ENCODE assay signal across 24 mouse cellular contexts in genomic region chr11:57811006-57811405, GRCm38 (mm10). TPM values are rescaled to one million over a fixed set of nuclear protein-coding genes. Genes with fewer than 3 reads are reported as not detected.
A peak's percentile ranks its signal among the peaks of the same experiment; 100 is the strongest.
DNase-seq lines count a peak whose midpoint lies in the region; ATAC-seq lines count a peak whose summit lies in the region.
"Had no signal": no experiment of that assay in that cellular context is flagged by ENCODE, and none has a peak within 500 bp of the region (broad histone marks: within the 10 kb centered on the region; RNA-seq: fewer than 3 reads in every experiment).

No protein-coding gene starts in this region.

- 92% methylated on average over 7 of the region's 7 CpGs for WGBS in midbrain, embryonic 11.5 days
- 88% methylated on average over 7 of the region's 7 CpGs for WGBS in midbrain, embryonic 14.5 days

- no peaks in the 10 kb centered on the region for H3K27me3 ChIP-seq in midbrain, embryonic 11.5 days (ENCODE audit: control insufficient read depth, insufficient read depth, low read length)
- H3K27me3 ChIP-seq in midbrain, embryonic 14.5 days (ENCODE audit: control insufficient read depth, insufficient read depth, low read length): no peaks in the 10 kb centered on the region
- H3K27me3 ChIP-seq: forebrain, embryonic 13.5 days; heart, embryonic 13.5 days; hindbrain, embryonic 12.5 days; hindbrain, embryonic 15.5 days had no signal

- no peak overlapping the region for H3K9ac ChIP-seq in midbrain, embryonic 11.5 days (ENCODE audit: low read length)
- no peak overlapping the region for H3K9ac ChIP-seq in midbrain, embryonic 14.5 days (replicated peaks; ENCODE audit: low read length)
- H3K9ac ChIP-seq: forebrain, embryonic 13.5 days; heart, embryonic 13.5 days; hindbrain, embryonic 12.5 days; hindbrain, embryonic 15.5 days had no signal

- peaks cover 2% of the 10 kb centered on the region; the same call in 1 of the 2 replicates for H3K36me3 ChIP-seq in midbrain, embryonic 11.5 days (ENCODE audit: control insufficient read depth, insufficient read depth, low read length)
- H3K36me3 ChIP-seq in midbrain, embryonic 14.5 days (ENCODE audit: control insufficient read depth, insufficient read depth, low read length): peaks cover 44% of the 10 kb centered on the region

- DNase-seq in heart, adult 11 months: peak; percentile 88
- no peak for DNase-seq in heart, postnatal 14 days
- DNase-seq in midbrain, embryonic 11.5 days (ENCODE audit: low spot score, missing footprints): peak; percentile 51
- DNase-seq in midbrain, embryonic 14.5 days: no peak
- DNase-seq in gastrocnemius, postnatal 14 days: peak; percentile 67
- DNase-seq in skeletal muscle tissue, adult 2 months (ENCODE audit: low read depth, low spot score): peak; percentile 64
- no peak for DNase-seq in urinary bladder, postnatal 36 days (ENCODE audit: low spot score in 2 of 2)
- DNase-seq in adrenal gland, adult 2 months: no peak
- DNase-seq: adrenal gland, postnatal 10 days; cerebellum, adult 11 months; cerebellum, adult 2 months; heart, adult 2 months had no signal

- no peak overlapping the region for H3K27ac ChIP-seq in midbrain, embryonic 11.5 days (ENCODE audit: low read depth, low read length)
- no peak overlapping the region for H3K27ac ChIP-seq in midbrain, embryonic 14.5 days (replicated peaks; ENCODE audit: low read depth, low read length)
- H3K27ac ChIP-seq: forebrain, embryonic 10.5 days; forebrain, embryonic 13.5 days; heart, adult 2 months; heart, embryonic 10.5 days; heart, embryonic 13.5 days; hindbrain, embryonic 12.5 days; hindbrain, embryonic 15.5 days had no signal

- H3K4me2 ChIP-seq in midbrain, embryonic 11.5 days: no peak overlapping the region
- no peak overlapping the region for H3K4me2 ChIP-seq in midbrain, embryonic 14.5 days (ENCODE audit: low read length)
- H3K4me2 ChIP-seq: forebrain, embryonic 13.5 days; heart, embryonic 13.5 days; hindbrain, embryonic 12.5 days; hindbrain, embryonic 15.5 days had no signal

- H3K9me3 ChIP-seq in midbrain, embryonic 11.5 days (ENCODE audit: control insufficient read depth, low read length): no peaks in the 10 kb centered on the region
- H3K9me3 ChIP-seq in midbrain, embryonic 14.5 days (ENCODE audit: control insufficient read depth, low read length): no peaks in the 10 kb centered on the region
- H3K9me3 ChIP-seq: forebrain, embryonic 10.5 days; forebrain, embryonic 13.5 days; heart, embryonic 10.5 days; heart, embryonic 13.5 days; hindbrain, embryonic 12.5 days; hindbrain, embryonic 15.5 days had no signal

- intact Hi-C loops in heart, postnatal 14 days (cut with DNase I): no loop called here
- intact Hi-C loops in gastrocnemius, postnatal 14 days (cut with DNase I; ENCODE audit: low total_unique reads): no loop called here

- no peak overlapping the region for H3K4me3 ChIP-seq in midbrain, embryonic 11.5 days (ENCODE audit: low read depth, low read length)
- H3K4me3 ChIP-seq in midbrain, embryonic 14.5 days (replicated peaks; ENCODE audit: low read depth, low read length): no peak overlapping the region
- H3K4me3 ChIP-seq: forebrain, embryonic 10.5 days; forebrain, embryonic 13.5 days; heart, adult 2 months; heart, embryonic 10.5 days; heart, embryonic 13.5 days; hindbrain, embryonic 12.5 days; hindbrain, embryonic 15.5 days had no signal

- ATAC-seq in midbrain, embryonic 11.5 days (ENCODE audit: low FRiP score): no peak
- ATAC-seq in midbrain, embryonic 14.5 days (ENCODE audit: low FRiP score, low TSS enrichment): no peak
- ATAC-seq: activated CD4-positive, CD25-positive, alpha-beta regulatory T cell, adult 4 months; forebrain, embryonic 13.5 days; forebrain, embryonic 16.5 days; intestine, postnatal 0 days had no signal

- no peaks in the 10 kb centered on the region for H3K4me1 ChIP-seq in midbrain, embryonic 11.5 days (ENCODE audit: control insufficient read depth, insufficient read depth, low read length)
- no peaks in the 10 kb centered on the region for H3K4me1 ChIP-seq in midbrain, embryonic 14.5 days (ENCODE audit: control insufficient read depth, insufficient read depth, low read length)
- H3K4me1 ChIP-seq: forebrain, embryonic 10.5 days; forebrain, embryonic 13.5 days; hindbrain, embryonic 15.5 days had no signal

RNA-seq across cellular contexts. Expression of gene Sap30l, which starts 9.6 kb away (rescaled TPM):
- total RNA-seq in heart, postnatal 14 days (2021): 10 to 100 TPM; 34.3 to 35.6 TPM
- 14.5 and 14.7 TPM in 2 replicates for polyA plus RNA-seq in midbrain, embryonic 11.5 days (2014; fragmentation: Nextera tagmentation; extraction: Ambion mirVana)
- polyA plus RNA-seq in midbrain, embryonic 14.5 days (2014; fragmentation: Nextera tagmentation; extraction: Ambion mirVana): 12.0 and 13.1 TPM in 2 replicates
- 10 to 100 TPM; 22.9 to 24.5 TPM for total RNA-seq in gastrocnemius, postnatal 14 days (2021)
- 10 to 100 TPM; 55.8 to 55.9 TPM for total RNA-seq in adrenal gland, adult 2 months (2021)
- 77.8 and 86.8 TPM in 2 replicates for polyA plus RNA-seq in adrenal gland, adult 2 months (2012; rRNA removed)

RNA-seq across cellular contexts. Expression of gene Hand1, which starts 21.6 kb away (rescaled TPM):
- not detected for total RNA-seq in heart, postnatal 14 days (2021)
- polyA plus RNA-seq in midbrain, embryonic 11.5 days (2014; fragmentation: Nextera tagmentation; extraction: Ambion mirVana): not detected in 2 replicates
- polyA plus RNA-seq in midbrain, embryonic 14.5 days (2014; fragmentation: Nextera tagmentation; extraction: Ambion mirVana): not detected in 2 replicates
- not detected for total RNA-seq in gastrocnemius, postnatal 14 days (2021)
- 10 to 100 TPM in 1 of 2 experiments, 1 to 10 TPM in 1; 7.7 to 18.8 TPM for total RNA-seq in adrenal gland, adult 2 months (2021)
- polyA plus RNA-seq in adrenal gland, adult 2 months (2012; rRNA removed): 23.8 and 35.6 TPM in 2 replicates
- total RNA-seq: heart, adult 2 months; heart, postnatal 25 days; hematopoietic stem cell, adult 5-6 weeks had no signal
- polyA plus RNA-seq: activated CD4-positive, CD25-positive, alpha-beta regulatory T cell, adult 4 months; cerebellum, adult 2 months; forebrain, embryonic 10.5 days; forebrain, embryonic 13.5 days; forebrain, embryonic 16.5 days; gonadal fat pad, adult 2 months; heart, adult 2 months; hindbrain, embryonic 15.5 days had no signal

Comparison
In these comparisons a context has a peak if more than half of its experiments do, and no peak if none do; other contexts are left out.
1. DNase-seq: peak in heart, adult 11 months (single experiment), midbrain, embryonic 11.5 days (single experiment), gastrocnemius, postnatal 14 days (single experiment) and skeletal muscle tissue, adult 2 months (single experiment); none in heart, postnatal 14 days (0 of 2), midbrain, embryonic 14.5 days (single experiment), urinary bladder, postnatal 36 days (0 of 2) and adrenal gland, adult 2 months (single experiment).
2. RNA of gene Hand1, which starts 21.6 kb away (total RNA-seq): 7.7 to 18.8 TPM in adrenal gland, adult 2 months; not detected in heart, postnatal 14 days and not detected in gastrocnemius, postnatal 14 days; every median in the first group is over 4 times any median in the second.